Mouse (Mus musculus) c-Kit-negative CD71-positive TER-119-positive erythroid progenitor cells, embryonic 14.5 days (primary cell): ENCODE results near the gene Nfia.

ENCODE experiments used
- DNase-seq: peaks from one replicate; pipeline ENCODE4 v3.0.0-alpha.2; 2013; ENCODE audit warnings: low read depth, low spot score

The Nfia gene

DNA sequence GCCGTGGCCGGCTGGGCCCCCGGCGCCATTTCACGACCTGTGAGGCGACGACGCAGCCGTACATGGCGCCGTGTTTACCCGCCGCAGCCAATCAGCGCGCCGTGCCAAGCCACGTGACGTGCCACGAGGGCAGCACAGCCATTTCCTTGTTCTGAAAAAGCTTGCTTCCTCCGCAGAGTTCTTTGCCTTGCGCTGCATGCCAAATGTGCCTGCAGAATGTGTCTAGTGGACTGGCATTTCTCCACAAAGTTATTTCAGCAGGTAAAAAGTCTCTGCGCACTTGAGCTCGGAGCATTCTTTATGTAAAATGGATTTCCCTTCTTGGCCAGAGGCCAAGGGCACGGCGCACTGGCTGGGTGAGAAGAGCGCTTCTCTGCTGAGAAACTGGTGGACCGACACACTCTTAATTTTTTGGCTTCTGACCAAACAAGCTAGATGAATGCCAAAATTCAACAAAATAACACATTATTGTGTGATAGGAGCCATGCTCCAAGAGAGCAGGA is 96.5 kb downstream of the Nfia start:
- no peak for DNase-seq

DNA sequence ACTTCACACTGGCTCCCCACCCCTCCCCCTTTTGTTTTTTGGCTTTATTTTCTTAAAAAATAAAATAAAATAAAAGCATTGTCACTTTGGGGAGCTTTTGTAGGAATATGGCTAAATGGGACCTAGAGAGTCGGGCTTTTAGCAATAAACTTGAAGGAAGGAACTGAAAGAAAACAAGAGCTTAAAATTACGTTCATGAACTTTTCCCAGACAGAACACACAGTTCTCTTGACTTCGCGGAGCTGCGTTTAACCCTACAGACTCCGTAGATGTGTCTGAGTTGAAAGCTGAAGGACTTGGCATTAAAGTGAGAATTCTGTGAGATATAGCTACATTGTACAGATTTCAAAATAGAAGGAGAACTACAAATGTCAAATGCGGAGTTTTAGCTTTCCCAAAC is 96.9 kb downstream of the Nfia start:
- no peak for DNase-seq

DNA sequence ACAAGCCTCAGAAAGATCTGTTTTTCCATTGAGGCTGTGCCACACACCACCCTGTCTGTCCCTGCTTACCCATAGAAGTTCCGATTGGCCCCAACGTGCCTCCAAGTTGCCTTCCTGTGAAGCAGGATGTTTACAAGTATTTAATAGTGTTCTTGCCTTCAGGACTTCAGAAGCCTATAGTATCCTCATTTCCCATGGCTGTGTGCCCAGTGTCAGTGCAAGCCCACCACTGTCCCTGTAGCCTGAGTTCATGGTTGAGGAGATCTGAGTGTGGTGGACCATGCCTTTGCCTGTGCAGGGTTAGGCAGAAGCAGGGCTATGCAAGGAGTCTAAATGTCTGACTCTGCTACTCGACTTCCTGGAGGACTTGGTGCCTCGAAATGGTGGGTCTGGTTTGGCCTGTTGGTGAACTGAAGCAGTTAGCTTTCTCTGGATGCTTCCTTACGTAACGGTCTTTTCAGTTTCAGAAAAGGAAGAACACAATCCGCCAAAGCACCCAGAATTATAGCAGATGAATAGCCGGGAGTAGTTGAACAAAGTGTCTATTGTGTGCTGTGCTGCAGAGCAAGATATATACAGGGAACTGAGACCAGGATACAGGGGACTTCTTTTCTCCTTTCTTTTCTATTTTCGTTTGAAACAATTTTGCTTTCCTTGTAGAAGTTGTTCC is 99.4 kb downstream of the Nfia start:
- no peak for DNase-seq

DNA sequence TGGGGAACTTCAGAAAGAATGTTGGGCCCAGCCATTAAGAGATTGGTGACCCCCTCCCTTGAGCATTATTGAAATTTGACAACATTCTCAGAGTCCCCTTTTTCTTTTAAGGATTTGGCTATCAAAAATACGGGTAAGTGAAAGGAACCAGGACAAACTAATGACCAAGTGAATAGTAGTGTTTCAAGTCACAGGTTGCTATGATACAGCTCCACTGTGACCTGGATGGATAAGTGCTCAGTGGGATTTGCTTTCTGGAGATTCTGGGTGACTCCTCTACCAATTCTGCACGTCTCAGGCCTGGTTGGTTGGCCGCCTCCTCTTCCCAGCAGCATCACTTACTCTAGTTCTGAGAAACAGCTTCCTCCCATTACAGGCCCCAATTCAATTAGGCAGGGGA is 102.4 kb downstream of the Nfia start:
- DNase-seq, result no peak

- DNase-seq, result no peak
Measured at GRCm38 (mm10) chr4:97875901-97876300, 103.4 kb downstream of the Nfia start.

DNA sequence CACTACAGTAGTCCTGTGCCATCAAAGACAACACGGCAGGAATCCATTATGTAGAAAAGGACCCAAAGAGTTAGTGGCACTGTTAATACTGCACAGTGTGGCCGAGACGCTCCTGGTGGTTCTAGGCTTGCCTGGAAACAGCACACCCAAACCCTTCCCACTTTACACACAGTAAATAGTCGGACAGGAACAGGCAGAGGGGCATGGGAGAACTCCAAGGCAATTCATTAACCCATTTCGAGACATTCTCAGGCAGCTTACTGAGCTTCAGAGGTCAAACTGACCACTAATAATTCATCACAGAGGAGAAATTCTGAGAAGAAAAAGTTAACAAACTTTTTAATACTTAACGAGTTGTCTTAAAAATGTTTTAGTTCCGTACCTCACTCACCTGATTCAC is 107.2 kb downstream of the Nfia start:
- DNase-seq, result no peak

GRCm38 (mm10) chr4:97880120-97881055 is 107.9 kb downstream of the Nfia start:
- DNase-seq, result no peak

DNA sequence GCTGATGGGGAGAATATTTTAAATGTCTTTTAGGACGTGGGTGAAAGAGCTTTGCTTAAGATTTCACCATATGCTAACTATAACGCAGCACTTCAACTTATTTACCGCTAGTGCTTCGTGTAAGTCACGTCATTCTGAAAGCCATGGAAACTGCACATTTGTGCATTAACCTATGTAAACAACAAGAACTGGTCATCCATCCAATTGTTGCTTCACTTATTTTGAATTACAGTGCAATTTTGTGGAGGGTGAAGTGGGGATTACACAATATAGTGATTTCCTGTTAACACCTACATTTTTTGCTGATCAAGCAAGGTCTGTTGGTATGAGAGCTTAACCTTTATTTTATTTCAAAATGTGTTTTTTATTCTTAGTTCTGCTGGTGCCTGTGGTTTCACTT is 113.0 kb downstream of the Nfia start:
- DNase-seq, result no peak

- DNase-seq, result no peak
Measured at GRCm38 (mm10) chr4:97886220-97886619, 113.7 kb downstream of the Nfia start.

DNA sequence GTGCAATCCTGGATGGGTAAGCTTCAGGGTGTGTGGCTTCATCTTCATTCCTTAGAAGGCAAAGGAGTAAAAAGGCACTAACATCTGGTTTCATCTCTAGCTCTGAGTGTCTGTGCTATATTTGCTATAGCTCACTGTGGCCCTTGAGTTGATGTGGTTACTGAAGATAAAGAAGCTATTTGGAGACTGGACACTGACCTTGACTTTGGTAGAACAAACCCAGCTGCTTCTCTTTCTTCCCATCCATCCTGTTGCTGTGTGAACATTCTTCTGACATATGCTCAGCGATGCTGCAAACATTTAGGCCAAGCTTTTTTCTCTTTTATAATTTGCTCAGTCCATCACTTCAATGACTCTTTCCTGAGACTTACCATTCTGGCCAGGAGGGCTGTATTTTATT is 114.7 kb downstream of the Nfia start:
- no peak for DNase-seq

- DNase-seq, result no peak
Measured at GRCm38 (mm10) chr4:97891063-97891462, 118.5 kb downstream of the Nfia start.

GRCm38 (mm10) chr4:97891611-97892010 is 119.1 kb downstream of the Nfia start:
- no peak for DNase-seq

DNA sequence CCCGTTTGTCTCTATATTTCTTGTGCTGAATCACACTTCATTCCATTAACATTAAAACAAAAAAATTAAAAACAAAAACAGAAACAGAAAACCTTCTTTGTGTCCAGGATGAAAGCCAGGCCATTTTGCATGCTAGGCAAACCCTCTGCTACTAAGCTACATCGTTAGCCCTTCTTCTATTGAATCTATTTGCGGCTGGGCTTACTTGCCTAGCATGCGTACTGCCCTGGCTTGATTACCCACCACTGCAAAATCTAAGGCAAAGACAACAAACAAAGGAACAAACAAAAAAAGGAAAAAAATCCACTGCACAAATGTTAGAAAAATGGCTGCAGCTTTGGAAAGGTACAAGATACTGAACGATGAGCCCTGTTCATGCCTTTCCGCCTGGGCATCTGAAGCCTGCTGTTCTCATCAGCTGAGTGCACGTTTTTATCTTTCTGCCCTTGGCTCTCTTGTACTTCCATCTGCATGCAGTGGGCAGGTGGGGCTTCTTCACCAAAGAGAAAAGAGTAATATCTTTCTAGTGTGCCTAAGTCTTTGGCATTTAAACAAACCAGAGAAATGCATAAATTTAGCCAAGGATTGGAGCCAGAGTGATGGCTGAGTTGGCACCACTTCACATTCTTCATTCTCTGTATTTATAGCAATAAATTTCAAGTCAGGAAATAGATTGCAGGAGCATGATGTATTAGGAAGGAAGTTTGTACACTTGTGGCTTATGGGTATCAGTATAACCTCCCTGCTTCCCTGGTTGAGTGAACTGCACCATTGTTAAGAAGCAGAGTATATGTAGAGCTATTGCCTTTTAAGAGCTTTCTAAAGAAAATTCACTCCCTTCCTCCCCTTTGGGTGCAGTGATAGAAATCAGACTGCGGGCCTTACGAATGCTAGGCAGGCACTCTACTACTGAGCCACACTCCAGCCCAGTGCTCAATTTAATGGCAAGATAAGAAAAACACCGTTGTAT is 121.7 kb downstream of the Nfia start:
- no peak for DNase-seq

GRCm38 (mm10) chr4:97895940-97896339 is 123.4 kb downstream of the Nfia start:
- no peak for DNase-seq

- no peak for DNase-seq
Measured at GRCm38 (mm10) chr4:97900256-97900944, 127.9 kb downstream of the Nfia start.

GRCm38 (mm10) chr4:97905826-97906225 is 133.3 kb downstream of the Nfia start:
- no peak for DNase-seq

DNA sequence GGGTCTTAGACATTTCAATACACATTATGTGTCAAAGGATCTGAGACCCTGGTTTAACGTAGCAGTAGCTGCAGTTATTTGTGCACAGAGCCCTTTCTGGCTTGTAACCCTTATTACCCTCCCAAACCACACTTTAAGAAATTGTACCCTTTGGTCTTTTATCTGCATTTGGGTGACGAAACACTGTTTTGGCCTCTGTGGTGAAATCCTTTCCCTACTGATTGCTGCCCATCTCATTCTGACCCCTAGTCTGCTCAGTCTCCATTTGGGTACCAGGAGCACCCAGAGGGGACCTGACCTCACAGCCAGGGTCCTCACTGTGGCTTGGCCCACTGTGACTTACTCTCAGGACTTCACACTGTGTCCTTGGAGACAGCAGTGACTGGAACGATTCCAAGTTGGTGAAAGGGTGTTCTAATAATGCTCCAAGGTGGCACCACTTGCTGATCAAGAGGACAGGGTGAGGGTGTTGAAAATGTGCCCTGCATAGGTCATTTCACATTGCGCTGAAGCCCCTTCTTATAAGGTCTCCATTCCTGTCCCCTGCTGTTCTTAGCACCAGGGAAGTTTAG is 136.1 kb downstream of the Nfia start:
- DNase-seq, result no peak

DNA sequence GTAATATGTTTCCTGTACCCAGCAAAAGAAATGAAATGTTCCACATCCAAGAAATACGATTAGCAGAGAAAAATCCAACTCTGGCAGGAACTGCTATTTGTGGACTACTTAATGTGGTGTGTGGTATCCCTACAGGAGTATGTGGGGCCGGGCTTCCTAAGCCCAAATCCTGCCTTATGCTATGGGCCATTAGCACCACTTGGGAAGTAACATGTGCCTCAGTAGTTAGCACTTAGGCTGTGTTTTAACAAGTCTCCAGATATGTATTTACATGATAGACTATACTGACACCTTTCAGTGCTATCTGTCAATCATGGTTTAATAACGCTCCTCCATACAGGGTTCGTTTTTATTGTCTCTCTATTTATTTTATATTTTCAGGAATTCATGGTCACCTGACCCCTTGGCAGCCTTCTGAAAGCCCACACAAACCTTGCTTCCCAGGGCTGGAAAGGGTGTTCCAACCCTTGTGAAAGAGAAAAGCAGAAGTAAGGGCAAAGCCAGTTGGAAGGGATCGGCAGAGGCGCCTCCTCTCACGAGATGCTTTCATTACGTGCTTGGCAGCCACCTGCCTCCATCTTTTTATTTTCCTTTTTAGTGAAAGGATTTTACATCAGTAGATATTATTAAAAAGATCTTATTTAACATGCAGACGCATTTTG is 137.7 kb downstream of the Nfia start:
- DNase-seq, result no peak

- DNase-seq, result no peak
Measured at GRCm38 (mm10) chr4:97910777-97911580, 138.4 kb downstream of the Nfia start.
